Mouse (Mus musculus) midbrain, postnatal 0 days (tissue): Measurements from ENCODE around the gene Kmt2d. TPM values are rescaled to one million over a fixed set of nuclear protein-coding genes. Genes with fewer than 3 reads are reported as not detected.

Source experiments
- ATAC-seq: fragments of 200-750 bp; cut with Nextera tagmentation; 2 replicates; pipeline ENCODE4 v1.8.0; 2017; ENCODE audit warnings: moderate number of reproducible peaks, mild to moderate bottlenecking, moderate TSS enrichment, moderate library complexity; ENCODE audit not compliant: low FRiP score
- DNase-seq: peaks from one replicate; pipeline ENCODE4 v3.0.0-alpha.2; 2015; ENCODE audit warnings: low spot score
- H3K27ac ChIP-seq: fragments of 300-500 bp; sonication (generic); 2 replicates; pipeline ENCODE4 v1.5.1; 2014; ENCODE audit warnings: low read depth, mild to moderate bottlenecking, low read length, mixed read lengths
- H3K27me3 ChIP-seq: fragments of 300-500 bp; sonication (generic); 2 replicates; pipeline ENCODE4 v1.6.1; 2014; ENCODE audit warnings: low read length, control low read depth, mixed read lengths; ENCODE audit not compliant: insufficient read depth
- H3K36me3 ChIP-seq: fragments of 300-500 bp; sonication (generic); 2 replicates; pipeline ENCODE4 v1.6.1; 2014; ENCODE audit warnings: low read length, control low read depth, mixed read lengths; ENCODE audit not compliant: insufficient read depth
- H3K4me1 ChIP-seq: fragments of 300-500 bp; sonication (generic); 2 replicates; pipeline ENCODE4 v1.6.1; 2014; ENCODE audit warnings: mild to moderate bottlenecking, control low read depth, antibody characterized with exemption, low read length, mixed read lengths; ENCODE audit not compliant: insufficient read depth
- H3K4me2 ChIP-seq: fragments of 300-500 bp; sonication (generic); 2 replicates; pipeline ENCODE4 v1.6.1; 2014; ENCODE audit warnings: low read depth, mild to moderate bottlenecking, low read length, mixed read lengths; ENCODE audit not compliant: poor library complexity, severe bottlenecking
- H3K4me3 ChIP-seq: fragments of 300-500 bp; sonication (generic); 2 replicates; pipeline ENCODE4 v1.5.1; 2014; ENCODE audit warnings: low read depth, mild to moderate bottlenecking, low read length, moderate library complexity
- H3K9ac ChIP-seq: fragments of 300-500 bp; sonication (generic); replicated peaks from 2 replicates; pipeline ENCODE4 v1.6.1; 2014; ENCODE audit warnings: mild to moderate bottlenecking, low read length, moderate library complexity, mixed read lengths; ENCODE audit not compliant: poor library complexity, severe bottlenecking
- H3K9me3 ChIP-seq: fragments of 300-500 bp; sonication (generic); 2 replicates; pipeline ENCODE4 v1.6.1; 2016; ENCODE audit warnings: low read length, control low read depth
- CTCF ChIP-seq: IDR thresholded peaks from 2 replicates; pipeline ENCODE4 v1.5.1; 2016; ENCODE audit warnings: antibody characterized with exemption, mild to moderate bottlenecking
- WGBS: fragments of 180-500 bp; shearing (Covaris S2); extraction: QIAGEN DNeasy Blood & Tissue Kit; methylation state at CpG from one replicate; pipeline ENCODE4 v1.1.7; 2014; 5-methylcytosine and 5-hydroxymethylcytosine counted together
- polyA plus RNA-seq: library from polyadenylated mRNA; unstranded; fragments of >200 nt; fragmentation: Nextera tagmentation; extraction: Ambion mirVana; gene quantifications from 2 replicates; pipeline ENCODE4 v1.2.1, GENCODE M21; 2015
- total RNA-seq: library from RNA; depleted of rRNA; stranded (reverse); fragments of >200 nt; gene quantifications from 2 replicates; pipeline ENCODE4 v1.2.3, GENCODE M21; 2014

Gene Kmt2d
- total and polyA plus RNA-seq, 2 experiments from 2014 or later = 7.7 to 32.5 TPM

DNA sequence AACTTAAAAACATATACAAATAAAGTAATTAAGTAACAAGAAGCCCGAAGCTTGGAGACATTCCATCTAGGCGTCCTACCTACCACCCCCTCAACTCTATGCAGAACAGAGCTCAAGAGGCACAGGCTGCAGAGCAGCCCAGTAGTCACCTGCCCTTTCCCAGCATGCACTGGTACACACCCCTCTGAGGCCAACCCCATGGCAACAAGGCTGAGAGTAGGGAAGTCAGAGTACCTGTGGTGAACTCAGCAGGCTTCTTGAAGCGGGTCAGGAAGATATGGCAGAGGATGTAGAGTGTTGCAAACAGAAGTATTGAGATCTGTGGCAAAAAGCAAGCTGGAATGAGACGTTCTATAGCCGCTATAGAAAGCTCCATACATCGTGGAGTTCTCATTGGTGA is 43.9 kb upstream of the Kmt2d start:
- WGBS = 88% methylated on average over 6 of the region's 6 CpGs
- no peak overlapping the region for H3K27ac ChIP-seq
- no peak overlapping the region for H3K9ac ChIP-seq
- H3K36me3 ChIP-seq = peaks cover 25% of the 10 kb centered on the region
- no peak for ATAC-seq
- no peak overlapping the region for H3K4me3 ChIP-seq
- H3K4me2 ChIP-seq = no peak overlapping the region
- H3K4me1 ChIP-seq = peaks cover 10% of the 10 kb centered on the region; the same call in 1 of the 2 replicates
- TF ChIP-seq CTCF = no peak
- no peaks in the 10 kb centered on the region for H3K9me3 ChIP-seq
- DNase-seq = no peak
- H3K27me3 ChIP-seq = no peaks in the 10 kb centered on the region

- no peak overlapping the region for H3K4me2 ChIP-seq
- no peaks in the 10 kb centered on the region for H3K9me3 ChIP-seq
- no peaks in the 10 kb centered on the region for H3K27me3 ChIP-seq
- peaks cover 34% of the 10 kb centered on the region for H3K36me3 ChIP-seq
- no peak overlapping the region for H3K9ac ChIP-seq
- H3K27ac ChIP-seq = no peak overlapping the region
- WGBS = 25% methylated on average over 10 of the region's 10 CpGs
- no peaks in the 10 kb centered on the region for H3K4me1 ChIP-seq
- DNase-seq = peak; percentile 58
- H3K4me3 ChIP-seq = no peak overlapping the region
- TF ChIP-seq CTCF = peak; percentile 75
- ATAC-seq = no peak
These were observed 33.7 kb upstream of the Kmt2d start for GRCm38 (mm10) chr15:98904692-98905091.

DNA sequence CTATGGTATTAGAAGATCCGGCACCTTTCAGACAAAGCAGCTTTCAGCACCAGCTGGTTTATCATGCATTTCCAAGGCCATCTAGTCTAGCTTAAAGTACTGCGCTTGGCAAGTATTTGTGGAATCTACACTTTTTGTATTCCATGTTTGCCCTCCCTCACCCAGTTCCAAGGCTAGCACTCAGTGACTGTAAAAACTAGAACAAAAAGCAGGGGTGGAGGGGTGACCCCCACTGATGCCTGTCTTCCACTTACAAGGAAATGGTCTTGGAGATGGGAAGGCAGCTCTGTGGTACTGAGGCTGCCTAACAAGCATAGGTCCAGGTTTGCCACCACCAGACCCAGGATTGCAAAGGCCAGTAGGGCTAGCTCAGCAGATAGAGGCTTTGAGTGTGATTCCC is 31.6 kb upstream of the Kmt2d start:
- DNase-seq (no peak), ATAC-seq (no peak)
- peaks cover 13% of the 10 kb centered on the region for H3K36me3 ChIP-seq
- H3K27me3 ChIP-seq = peaks cover 16% of the 10 kb centered on the region; the same call in 1 of the 2 replicates
- H3K4me3 ChIP-seq = no peak overlapping the region
- peaks cover 6% of the 10 kb centered on the region; the same call in 1 of the 2 replicates for H3K4me1 ChIP-seq
- 92% methylated on average over 2 of the region's 2 CpGs for WGBS
- TF ChIP-seq CTCF = no peak
- H3K9ac ChIP-seq = no peak overlapping the region
- H3K4me2 ChIP-seq = no peak overlapping the region
- H3K27ac ChIP-seq = no peak overlapping the region
- H3K9me3 ChIP-seq = no peaks in the 10 kb centered on the region

GRCm38 (mm10) chr15:98901530-98901929 is 30.5 kb upstream of the Kmt2d start:
- 52% methylated on average over 1 of the region's 1 CpGs for WGBS
- Histone ChIP-seq H3K4me2 (no peak overlapping the region), H3K4me1 (peaks cover 6% of the 10 kb centered on the region; the same call in 1 of the 2 replicates), H3K9ac (no peak overlapping the region), H3K9me3 (no peaks in the 10 kb centered on the region), H3K4me3 (no peak overlapping the region), H3K36me3 (peaks cover 6% of the 10 kb centered on the region), H3K27ac (no peak overlapping the region), H3K27me3 (peaks cover 27% of the 10 kb centered on the region)
- no peak for TF ChIP-seq CTCF
- ATAC-seq = no peak
- DNase-seq = no peak

DNA sequence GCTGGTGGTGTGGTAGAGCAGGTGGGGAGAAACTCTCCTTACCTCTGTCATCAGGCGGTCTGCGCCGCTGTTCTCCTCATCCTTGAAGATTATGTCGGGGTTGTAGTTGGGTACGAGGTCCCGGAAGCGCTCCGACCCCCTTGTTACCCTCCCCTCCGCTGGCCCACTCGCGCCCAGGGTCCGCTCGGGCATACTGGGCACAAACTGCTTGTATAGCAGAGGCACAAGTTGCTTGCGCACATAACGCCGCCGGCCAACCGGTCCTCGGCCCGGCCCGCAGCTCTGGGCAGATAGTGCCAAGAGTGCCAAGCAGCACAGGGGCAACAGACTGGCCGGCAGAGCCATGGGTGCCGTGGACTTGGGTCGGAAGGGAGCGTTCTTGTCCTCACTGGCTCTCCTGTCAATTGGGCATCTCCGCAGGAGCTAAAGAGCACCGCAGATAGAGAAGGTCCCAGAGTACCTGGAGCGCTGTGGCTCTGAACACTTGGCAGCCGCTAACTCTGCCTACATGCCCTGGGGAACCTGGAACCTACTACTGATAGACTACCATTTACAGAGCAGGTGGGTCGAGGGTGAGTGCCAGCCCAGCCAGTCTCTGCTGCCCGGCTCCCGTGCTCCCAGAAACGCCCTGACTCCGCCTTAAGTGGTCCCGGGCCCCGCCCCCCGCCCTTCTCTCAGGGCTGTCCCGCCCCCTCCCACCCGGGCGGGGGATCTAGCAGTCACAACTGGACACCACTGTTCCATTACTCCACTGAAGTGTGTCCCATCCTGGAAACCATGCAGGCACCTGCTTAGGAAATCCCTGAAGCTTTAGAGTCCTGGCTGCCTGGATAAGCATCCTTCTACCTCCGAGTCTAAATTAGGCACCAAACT is 27.2 kb upstream of the Kmt2d start, which contains the start of gene Dhh:
Dhh (minus strand) TSS at position 613 of the 873 bp plus-strand sequence.
- Histone ChIP-seq H3K4me1 (peaks cover 25% of the 10 kb centered on the region), H3K9ac (no peak within 1 kb of the TSS), H3K9me3 (no peaks in the 10 kb centered on the region), H3K4me2 (peak within 1 kb of the TSS; percentile 20), H3K27ac (no peak within 1 kb of the TSS), H3K4me3 (peak within 1 kb of the TSS; percentile 20), H3K36me3 (no peaks in the 10 kb centered on the region; the same call in 1 of the 2 replicates), H3K27me3 (peaks cover 49% of the 10 kb centered on the region)
- no peak for DNase-seq
- ATAC-seq = no peak
- WGBS = 2% methylated on average over 40 of the region's 41 CpGs
- no peak for TF ChIP-seq CTCF

DNA sequence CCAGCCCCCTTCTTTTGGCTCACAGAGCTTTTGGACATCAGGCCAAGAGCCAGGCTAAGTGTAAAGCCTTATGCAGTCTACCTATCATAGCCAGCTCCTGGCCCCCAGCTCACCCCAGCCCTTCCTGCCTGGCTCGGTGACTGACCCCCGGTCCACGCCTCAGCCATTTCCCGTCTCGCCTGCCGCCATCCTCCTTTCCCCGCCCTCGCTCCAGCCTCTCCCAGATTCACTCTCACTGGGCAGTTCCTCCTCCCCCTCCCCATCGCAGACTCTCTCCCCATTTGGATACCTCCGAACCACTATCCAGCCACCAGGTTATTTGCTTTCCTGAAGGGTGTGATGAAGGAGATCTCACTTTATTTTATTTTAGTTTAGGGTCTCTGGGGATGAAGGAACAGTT is 26.5 kb upstream of the Kmt2d start:
- ATAC-seq = no peak
- WGBS = 8% methylated on average over 10 of the region's 10 CpGs
- Histone ChIP-seq H3K4me2 (no peak overlapping the region), H3K4me3 (no peak overlapping the region; the same call in 1 of the 2 replicates), H3K9me3 (no peaks in the 10 kb centered on the region), H3K27ac (no peak overlapping the region), H3K27me3 (peaks cover 54% of the 10 kb centered on the region), H3K9ac (no peak overlapping the region), H3K36me3 (no peaks in the 10 kb centered on the region; the same call in 1 of the 2 replicates), H3K4me1 (peaks cover 25% of the 10 kb centered on the region)
- no peak for DNase-seq
- no peak for TF ChIP-seq CTCF
